Mouse (Mus musculus) G1E (cell line): ENCODE results near the gene Prss50.

Source experiments
- CTCF ChIP-seq: IDR thresholded peaks from 2 replicates; pipeline ENCODE4 v1.5.1; 2012; ENCODE audit warnings: low read depth, low read length, inconsistent platforms, mixed read lengths
- GATA1 ChIP-seq: IDR thresholded peaks from 2 replicates; pipeline ENCODE4 v1.6.1; 2012; ENCODE audit warnings: borderline replicate concordance, low read length, inconsistent platforms, mixed read lengths
- GATA2 ChIP-seq: IDR thresholded peaks from 2 replicates; pipeline ENCODE4 v1.6.1; 2012; ENCODE audit warnings: low read depth, low read length, inconsistent platforms, borderline replicate concordance
- POLR2AphosphoS5 ChIP-seq: IDR thresholded peaks from 2 replicates; pipeline ENCODE4 v1.6.1; 2012; ENCODE audit warnings: low read depth, low read length, inconsistent platforms; ENCODE audit not compliant: insufficient replicate concordance

GRCm38 (mm10) chr9:110874660-110875191, 17.0 kb downstream of the Prss50 start:
- TF ChIP-seq CTCF (no peak), POLR2AphosphoS5 (no peak), GATA1 (no peak), GATA2 (no peak)
